Mouse (Mus musculus) heart, postnatal 0 days (tissue): ENCODE results near the gene Smim26. TPM values are rescaled to one million over a fixed set of nuclear protein-coding genes. Genes with fewer than 3 reads are reported as not detected.

Experiments
- ATAC-seq: fragments of 200-750 bp; cut with Nextera tagmentation; 2 replicates; pipeline ENCODE4 v1.8.0; 2017; ENCODE audit warnings: low read depth, moderate number of reproducible peaks, moderate library complexity; ENCODE audit not compliant: insufficient read depth
- DNase-seq: peaks from one replicate; pipeline ENCODE4 v3.0.0-alpha.2; 2016; ENCODE audit warnings: low spot score
- H3K27ac ChIP-seq: fragments of 300-500 bp; sonication (generic); 2 replicates; pipeline ENCODE4 v1.5.1; 2014; ENCODE audit warnings: low read depth, mild to moderate bottlenecking
- H3K27me3 ChIP-seq: fragments of 300-500 bp; sonication (generic); 2 replicates; pipeline ENCODE4 v1.6.1; 2014; ENCODE audit warnings: low read length, mixed read lengths; ENCODE audit not compliant: control insufficient read depth, insufficient read depth
- H3K36me3 ChIP-seq: fragments of 300-500 bp; sonication (generic); replicated peaks from 2 replicates; pipeline ENCODE4 v1.6.1; 2014; ENCODE audit warnings: low read length, mixed read lengths; ENCODE audit not compliant: control insufficient read depth, insufficient read depth
- H3K4me1 ChIP-seq: fragments of 300-500 bp; sonication (generic); 2 replicates; pipeline ENCODE4 v1.6.1; 2014; ENCODE audit warnings: antibody characterized with exemption; ENCODE audit not compliant: control insufficient read depth, insufficient read depth
- H3K4me2 ChIP-seq: fragments of 300-500 bp; sonication (generic); 2 replicates; pipeline ENCODE4 v1.6.1; 2014; ENCODE audit warnings: low read depth, mild to moderate bottlenecking, low read length, moderate library complexity
- H3K4me3 ChIP-seq: fragments of 300-500 bp; sonication (generic); 2 replicates; pipeline ENCODE4 v1.5.1; 2014; ENCODE audit warnings: low read depth, low read length
- H3K9ac ChIP-seq: fragments of 300-500 bp; sonication (generic); replicated peaks from 2 replicates; pipeline ENCODE4 v1.6.1; 2014; ENCODE audit warnings: low read depth, low read length, mixed read lengths
- H3K9me3 ChIP-seq: fragments of 300-500 bp; sonication (generic); replicated peaks from 2 replicates; pipeline ENCODE4 v1.6.1; 2016; ENCODE audit warnings: low read length; ENCODE audit not compliant: control insufficient read depth
- CTCF ChIP-seq: IDR thresholded peaks from 2 replicates; pipeline ENCODE4 v1.5.1; 2016; ENCODE audit warnings: antibody characterized with exemption, control low read depth, low read depth
- EP300 ChIP-seq: IDR thresholded peaks from 2 replicates; pipeline ENCODE4 v1.6.1; 2016; ENCODE audit warnings: antibody characterized with exemption, low read depth
- WGBS: fragments of 180-500 bp; shearing (Covaris S2); extraction: QIAGEN DNeasy Blood & Tissue Kit; methylation state at CpG from one replicate; pipeline ENCODE4 v1.1.7; 2014; 5-methylcytosine and 5-hydroxymethylcytosine counted together
- polyA plus RNA-seq: library from polyadenylated mRNA; unstranded; fragments of >200 nt; fragmentation: Nextera tagmentation; extraction: Ambion mirVana; gene quantifications from 2 replicates; pipeline ENCODE4 v1.2.1, GENCODE M21; 2015
- total RNA-seq: library from RNA; depleted of rRNA; stranded (reverse); fragments of >200 nt; gene quantifications from 2 replicates; pipeline ENCODE4 v1.2.3, GENCODE M21; 2014; ENCODE audit warnings: low replicate concordance

Gene Smim26
- total and polyA plus RNA-seq, 2 experiments from 2014 or later, result 50.3 to 94.8 TPM

GRCm38 (mm10) chr2:144621491-144621890 lies 27.6 kb downstream of the Smim26 start:
- DNase-seq, result no peak
- no peaks in the 10 kb centered on the region for H3K9me3 ChIP-seq
- H3K4me3 ChIP-seq, result no peak overlapping the region
- H3K9ac ChIP-seq, result no peak overlapping the region
- no peaks in the 10 kb centered on the region for H3K4me1 ChIP-seq
- H3K36me3 ChIP-seq, result no peaks in the 10 kb centered on the region
- no peaks in the 10 kb centered on the region for H3K27me3 ChIP-seq
- TF ChIP-seq EP300 (no peak), CTCF (no peak)
- WGBS, result 87% methylated on average over 6 of the region's 6 CpGs
- no peak for ATAC-seq
- H3K27ac ChIP-seq, result no peak overlapping the region
- no peak overlapping the region for H3K4me2 ChIP-seq

GRCm38 (mm10) chr2:144633551-144633950 lies 39.7 kb downstream of the Smim26 start:
- no peak for TF ChIP-seq EP300
- TF ChIP-seq CTCF, result no peak
- no peak for DNase-seq
- H3K36me3 ChIP-seq, result no peaks in the 10 kb centered on the region
- no peak for ATAC-seq
- H3K27ac ChIP-seq, result no peak overlapping the region
- H3K4me3 ChIP-seq, result no peak overlapping the region
- H3K4me1 ChIP-seq, result no peaks in the 10 kb centered on the region
- H3K27me3 ChIP-seq, result no peaks in the 10 kb centered on the region
- H3K9ac ChIP-seq, result no peak overlapping the region
- no peaks in the 10 kb centered on the region for H3K9me3 ChIP-seq
- WGBS, result 68% methylated on average over 2 of the region's 2 CpGs
- no peak overlapping the region for H3K4me2 ChIP-seq

- TF ChIP-seq EP300 (no peak), CTCF (no peak)
- Histone ChIP-seq H3K9me3 (no peaks in the 10 kb centered on the region), H3K27me3 (no peaks in the 10 kb centered on the region), H3K36me3 (no peaks in the 10 kb centered on the region), H3K4me3 (no peak overlapping the region), H3K27ac (no peak overlapping the region), H3K4me2 (no peak overlapping the region), H3K9ac (no peak overlapping the region), H3K4me1 (no peaks in the 10 kb centered on the region)
- ATAC-seq, result no peak
- no peak for DNase-seq
- WGBS, result 60% methylated on average over 5 of the region's 5 CpGs
Observed at GRCm38 (mm10) chr2:144634231-144634630, 40.4 kb downstream of the Smim26 start.

GRCm38 (mm10) chr2:144634729-144635128 lies 40.9 kb downstream of the Smim26 start:
- 81% methylated on average over 2 of the region's 2 CpGs for WGBS
- no peaks in the 10 kb centered on the region for H3K36me3 ChIP-seq
- no peak overlapping the region for H3K4me3 ChIP-seq
- no peaks in the 10 kb centered on the region for H3K27me3 ChIP-seq
- H3K4me1 ChIP-seq, result no peaks in the 10 kb centered on the region
- H3K4me2 ChIP-seq, result no peak overlapping the region
- ATAC-seq (no peak), DNase-seq (no peak)
- no peak overlapping the region for H3K9ac ChIP-seq
- no peaks in the 10 kb centered on the region for H3K9me3 ChIP-seq
- no peak overlapping the region for H3K27ac ChIP-seq
- TF ChIP-seq CTCF (no peak), EP300 (no peak)

GRCm38 (mm10) chr2:144635644-144636320 lies 41.9 kb downstream of the Smim26 start:
- H3K4me1 ChIP-seq, result no peaks in the 10 kb centered on the region
- 11% methylated on average over 5 of the region's 5 CpGs for WGBS
- ATAC-seq, result no peak; the same call in 1 of the 2 replicates

GRCm38 (mm10) chr2:144637204-144637603 lies 43.4 kb downstream of the Smim26 start:
- H3K27ac ChIP-seq, result no peak overlapping the region

More at GRCm38 (mm10) chr2:144635644-144636320, 41.9 kb downstream of the Smim26 start:
- H3K4me3 ChIP-seq, result no peak overlapping the region
- H3K9ac ChIP-seq, result no peak overlapping the region
- TF ChIP-seq EP300 (no peak), CTCF (peak; percentile 87)
- no peaks in the 10 kb centered on the region for H3K36me3 ChIP-seq
- no peak for DNase-seq
- no peak overlapping the region for H3K27ac ChIP-seq
- H3K9me3 ChIP-seq, result no peaks in the 10 kb centered on the region
- H3K4me2 ChIP-seq, result no peak overlapping the region
- H3K27me3 ChIP-seq, result no peaks in the 10 kb centered on the region

More at GRCm38 (mm10) chr2:144637204-144637603, 43.4 kb downstream of the Smim26 start:
- Histone ChIP-seq H3K4me2 (no peak overlapping the region), H3K36me3 (no peaks in the 10 kb centered on the region), H3K4me1 (no peaks in the 10 kb centered on the region), H3K4me3 (no peak overlapping the region), H3K9me3 (no peaks in the 10 kb centered on the region), H3K9ac (no peak overlapping the region), H3K27me3 (no peaks in the 10 kb centered on the region)
- WGBS, result 70% methylated on average over 4 of the region's 4 CpGs
- no peak for TF ChIP-seq EP300
- no peak for TF ChIP-seq CTCF
- no peak for DNase-seq
- no peak for ATAC-seq
